Mouse (Mus musculus) induced T-regulatory cell, adult 2 months (primary cell): ENCODE data around the gene Olfr23.
"Not testable (repeated sequence)": the region's sequence is repeated elsewhere in the genome, so short reads cannot be mapped to it uniquely, and the experiment has no call there.

ENCODE experiments used
- DNase-seq: peaks from one replicate; pipeline ENCODE4 v3.0.0-alpha.2; 2012; ENCODE audit warnings: low read depth

Gene Olfr23

GRCm38 (mm10) chr11:73936377-73936776 lies at the start of gene Olfr23:
TSS of gene Olfr23 (plus strand) at chr11:73936677.
- DNase-seq, result no peak

- no peak for DNase-seq
Measured at GRCm38 (mm10) chr11:73890671-73891070, 45.8 kb upstream of the Olfr23 start, which contains the start of gene Olfr394. TSS of gene Olfr394 (minus strand) at chr11:73890771.

GRCm38 (mm10) chr11:73909199-73909598 lies 27.3 kb upstream of the Olfr23 start, which contains the start of gene Olfr395:
TSS of gene Olfr395 (minus strand) at chr11:73909299.
- DNase-seq, result not testable (repeated sequence)

DNA sequence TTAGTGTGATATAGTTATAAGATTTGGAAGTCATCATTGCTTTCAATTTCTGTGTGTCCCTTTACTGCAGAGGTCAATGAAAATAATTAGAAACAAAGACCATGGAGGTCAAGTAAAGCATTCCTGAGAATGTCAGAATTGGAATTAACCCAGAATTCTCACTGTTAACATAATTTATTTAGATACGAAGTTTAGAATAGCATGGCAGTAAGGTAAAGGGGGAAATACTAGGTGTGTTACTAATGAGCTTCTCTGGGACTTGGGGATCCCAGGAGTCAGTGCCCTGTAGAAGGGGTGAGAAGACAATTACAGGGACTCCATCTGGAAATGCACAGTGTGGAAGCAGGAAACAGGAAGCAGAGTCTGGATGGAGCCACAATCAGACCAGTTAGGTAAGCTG lies 24.0 kb downstream of the Olfr23 start, which contains the start of gene Olfr397:
Gene Olfr397, plus strand, starts transcription at position 301 of the 400 bp plus-strand sequence.
- no peak for DNase-seq

- no peak for DNase-seq
Measured at GRCm38 (mm10) chr11:73990307-73990706, 53.8 kb downstream of the Olfr23 start, which contains the start of gene Olfr398. TSS of gene Olfr398 (minus strand) at chr11:73990407.
